Mouse (Mus musculus): ENCODE measurements around the gene Gsdma.

DNA sequence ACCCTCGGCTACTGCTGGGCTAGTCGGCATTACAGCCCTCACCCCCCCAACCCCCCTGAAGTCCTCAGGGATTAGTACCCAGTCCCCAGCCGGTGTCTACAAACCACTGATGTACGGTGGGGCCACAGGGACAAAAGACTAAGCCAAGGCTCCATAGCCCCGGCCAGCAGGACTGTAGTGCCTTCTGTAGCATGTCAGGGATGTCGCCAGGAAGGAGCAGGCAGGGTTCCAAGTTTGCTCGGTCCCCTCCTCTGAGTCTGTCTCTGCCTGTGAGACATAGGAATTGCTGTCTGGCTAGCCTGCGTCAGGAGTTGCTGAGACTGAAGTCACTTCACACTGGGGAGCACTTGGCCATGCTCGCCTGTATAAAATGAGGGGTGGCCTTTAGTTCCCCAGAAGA lies 30.1 kb downstream of the Gsdma start:
- no peak for TF ChIP-seq CTCF (IDR thresholded peaks at IDR 0.05; ENCODE audit: low read depth, low read length)
- TF ChIP-seq POLR2A (IDR thresholded peaks at IDR 0.05; ENCODE audit: borderline replicate concordance, low read depth, low read length) = no peak
